Mouse (Mus musculus) MEL (cell line): ENCODE results near the gene Smim20. TPM values are rescaled to one million over a fixed set of nuclear protein-coding genes. Genes with fewer than 3 reads are reported as not detected.

Experiments
- DNase-seq: peaks from one replicate; pipeline ENCODE4 v3.0.0; 2011; ENCODE audit warnings: low read depth, low spot score
- H3K27ac ChIP-seq: 2 replicates; pipeline ENCODE4 v1.5.1; 2012; ENCODE audit warnings: low read depth, mild to moderate bottlenecking, control low read depth, low read length, moderate library complexity; ENCODE audit not compliant: control insufficient read depth
- H3K27me3 ChIP-seq, 2 experiments: fragments of 150-350 bp in 1 of 2; sonication (generic) in 1 of 2; 2 replicates each; pipeline ENCODE4 v1.6.1; 2012; ENCODE audit warnings: low read length in 2 of 2, mild to moderate bottlenecking in 2 of 2, improper control_type of control experiment in 1 of 2, moderate library complexity in 1 of 2; ENCODE audit not compliant: insufficient read depth in 2 of 2, control insufficient read depth in 1 of 2
- H3K36me3 ChIP-seq, 2 experiments: 2 replicates each; pipeline ENCODE4 v1.6.1; 2012 to 2014; ENCODE audit warnings: low read length in 2 of 2, improper control_type of control experiment in 1 of 2, inconsistent platforms in 1 of 2, mild to moderate bottlenecking in 1 of 2; ENCODE audit not compliant: insufficient read depth in 2 of 2, control insufficient read depth in 1 of 2
- H3K4me1 ChIP-seq, 2 experiments: fragments of 150-350 bp in 1 of 2; sonication (generic) in 1 of 2; 2 replicates each; pipeline ENCODE4 v1.6.1; 2012; ENCODE audit warnings: low read length in 2 of 2, improper control_type of control experiment in 1 of 2, mild to moderate bottlenecking in 1 of 2; ENCODE audit not compliant: insufficient read depth in 2 of 2, control insufficient read depth in 1 of 2
- H3K4me3 ChIP-seq, 2 experiments: fragments of 150-350 bp in 1 of 2; sonication (generic) in 1 of 2; 2 replicates each; pipeline ENCODE4 v1.5.1; 2012; ENCODE audit warnings: low read depth in 2 of 2, low read length in 2 of 2, mild to moderate bottlenecking in 2 of 2, moderate library complexity in 2 of 2, control low read depth in 1 of 2, improper control_type of control experiment in 1 of 2; ENCODE audit not compliant: control insufficient read depth in 1 of 2, insufficient read depth in 1 of 2
- H3K79me2 ChIP-seq: 2 replicates; pipeline ENCODE4 v1.6.1; 2012; ENCODE audit warnings: mild to moderate bottlenecking, low read length, moderate library complexity; ENCODE audit not compliant: control insufficient read depth, poor library complexity, insufficient read depth
- H3K9ac ChIP-seq: 2 replicates; pipeline ENCODE4 v1.6.1; 2012; ENCODE audit warnings: low read depth, mild to moderate bottlenecking, control low read depth, low read length, moderate library complexity; ENCODE audit not compliant: control insufficient read depth, poor library complexity, severe bottlenecking
- H3K9me3 ChIP-seq: fragments of 150-350 bp; sonication (generic); replicated peaks from 2 replicates; pipeline ENCODE4 v1.6.1; 2012; ENCODE audit warnings: mild to moderate bottlenecking, low read length, improper control_type of control experiment, moderate library complexity; ENCODE audit not compliant: insufficient read depth
- CHD1 ChIP-seq: IDR thresholded peaks from 2 replicates; pipeline ENCODE4 v1.6.1; 2012; ENCODE audit warnings: low read depth, mild to moderate bottlenecking, inconsistent platforms, low read length, improper control_type of control experiment
- E2F4 ChIP-seq: IDR thresholded peaks from 2 replicates; pipeline ENCODE4 v1.6.1; 2011; ENCODE audit warnings: low read depth, low read length, improper control_type of control experiment, borderline replicate concordance
- ELF1 ChIP-seq: IDR thresholded peaks from 2 replicates; pipeline ENCODE4 v1.6.1; 2014; ENCODE audit warnings: low read depth, mild to moderate bottlenecking, inconsistent platforms, low read length, improper control_type of control experiment, moderate library complexity
- EP300 ChIP-seq, 2 experiments: IDR thresholded peaks; 2 replicates each; pipeline ENCODE4 v1.6.1; 2011; ENCODE audit warnings: improper control_type of control experiment in 2 of 2, low read length in 2 of 2, low read depth in 1 of 2, mild to moderate bottlenecking in 1 of 2
- ETS1 ChIP-seq: IDR thresholded peaks from 2 replicates; pipeline ENCODE4 v1.6.1; 2012; ENCODE audit warnings: low read depth, mild to moderate bottlenecking, inconsistent platforms, low read length, improper control_type of control experiment, moderate library complexity
- GABPA ChIP-seq: IDR thresholded peaks from 2 replicates; pipeline ENCODE4 v1.6.1; 2012; ENCODE audit warnings: low read depth, mild to moderate bottlenecking, inconsistent platforms, low read length, improper control_type of control experiment, moderate library complexity
- HCFC1 ChIP-seq: IDR thresholded peaks from 2 replicates; pipeline ENCODE4 v1.6.1; 2012; ENCODE audit warnings: low read depth, mild to moderate bottlenecking, inconsistent platforms, low read length, improper control_type of control experiment, moderate library complexity
- JUND ChIP-seq: IDR thresholded peaks from 2 replicates; pipeline ENCODE4 v1.6.1; 2011; ENCODE audit warnings: low read depth, mild to moderate bottlenecking, improper control_type of control experiment, low read length
- KAT2A ChIP-seq: conservative IDR thresholded peaks from 2 replicates; pipeline ENCODE4 v1.6.1; 2012; ENCODE audit warnings: low read depth, low read length, improper control_type of control experiment, inconsistent platforms
- MAZ ChIP-seq: IDR thresholded peaks from 2 replicates; pipeline ENCODE4 v1.6.1; 2012; ENCODE audit warnings: low read depth, mild to moderate bottlenecking, inconsistent platforms, low read length, improper control_type of control experiment
- MEF2A ChIP-seq: IDR thresholded peaks from 2 replicates; pipeline ENCODE4 v1.6.1; 2014; ENCODE audit warnings: low read depth, mild to moderate bottlenecking, inconsistent platforms, low read length, improper control_type of control experiment; ENCODE audit not compliant: poor library complexity, insufficient replicate concordance, severe bottlenecking; ENCODE audit errors: extremely low read depth
- MXI1 ChIP-seq: IDR thresholded peaks from 2 replicates; pipeline ENCODE4 v1.6.1; 2011; ENCODE audit warnings: mild to moderate bottlenecking, low read depth, low read length, improper control_type of control experiment
- MYB ChIP-seq: IDR thresholded peaks from 2 replicates; pipeline ENCODE4 v1.6.1; 2011; ENCODE audit warnings: mild to moderate bottlenecking, low read depth, low read length, improper control_type of control experiment
- MYC ChIP-seq: IDR thresholded peaks from 2 replicates; pipeline ENCODE4 v1.6.1; 2011; ENCODE audit warnings: low read depth, mild to moderate bottlenecking, low read length, improper control_type of control experiment, moderate library complexity
- NELFE ChIP-seq: IDR thresholded peaks from 2 replicates; pipeline ENCODE4 v1.6.1; 2011; ENCODE audit warnings: low read depth, low read length, improper control_type of control experiment
- NRF1 ChIP-seq: IDR thresholded peaks from 2 replicates; pipeline ENCODE4 v1.6.1; 2014; ENCODE audit warnings: low read depth, mild to moderate bottlenecking, inconsistent platforms, low read length, improper control_type of control experiment, moderate library complexity; ENCODE audit not compliant: poor library complexity, insufficient read depth, severe bottlenecking
- POLR2A ChIP-seq, 2 experiments: IDR thresholded peaks; 2 replicates each; pipeline ENCODE4 v1.6.1; 2011 to 2012; ENCODE audit warnings: low read length in 2 of 2, mild to moderate bottlenecking in 2 of 2, control low read depth in 1 of 2, improper control_type of control experiment in 1 of 2, low read depth in 1 of 2, moderate library complexity in 1 of 2; ENCODE audit not compliant: control insufficient read depth in 1 of 2, insufficient read depth in 1 of 2, poor library complexity in 1 of 2
- RAD21 ChIP-seq: IDR thresholded peaks from 2 replicates; pipeline ENCODE4 v1.6.1; 2011; ENCODE audit warnings: mild to moderate bottlenecking, low read depth, low read length, improper control_type of control experiment
- RCOR1 ChIP-seq: IDR thresholded peaks from 2 replicates; pipeline ENCODE4 v1.6.1; 2012; ENCODE audit warnings: low read depth, mild to moderate bottlenecking, inconsistent platforms, low read length, improper control_type of control experiment
- SIN3A ChIP-seq: IDR thresholded peaks from 2 replicates; pipeline ENCODE4 v1.6.1; 2012; ENCODE audit warnings: low read length, improper control_type of control experiment, inconsistent platforms
- TAL1 ChIP-seq: IDR thresholded peaks from 2 replicates; pipeline ENCODE4 v1.6.1; 2012; ENCODE audit warnings: mild to moderate bottlenecking, inconsistent platforms, low read length, moderate library complexity, mixed read lengths
- TBP ChIP-seq: IDR thresholded peaks from 2 replicates; pipeline ENCODE4 v1.8.0; 2011; ENCODE audit warnings: low read depth, low read length, improper control_type of control experiment
- TCF12 ChIP-seq: IDR thresholded peaks from 2 replicates; pipeline ENCODE4 v1.6.1; 2014; ENCODE audit warnings: low read depth, mild to moderate bottlenecking, inconsistent platforms, low read length, improper control_type of control experiment, moderate library complexity
- ZMIZ1 ChIP-seq: IDR thresholded peaks from 2 replicates; pipeline ENCODE4 v1.6.1; 2012; ENCODE audit warnings: low read depth, mild to moderate bottlenecking, inconsistent platforms, low read length, improper control_type of control experiment, moderate library complexity
- ZNF384 ChIP-seq: IDR thresholded peaks from 2 replicates; pipeline ENCODE4 v1.6.1; 2012; ENCODE audit warnings: low read depth, mild to moderate bottlenecking, inconsistent platforms, low read length, improper control_type of control experiment
- polyA plus RNA-seq, 2 experiments: library from polyadenylated mRNA; stranded (reverse) in 1 of 2; unstranded in 1 of 2; fragments of >175 nt in 1 of 2; fragments of >200 nt in 1 of 2; gene quantifications; 2 replicates each; pipeline versions ENCODE4 v1.2.1 to v1.2.4; 2012; ENCODE audit warnings: low replicate concordance in 2 of 2, low read depth in 1 of 2; ENCODE audit not compliant: insufficient read length in 2 of 2, insufficient read depth in 1 of 2, missing spikeins in 1 of 2
- total RNA-seq: library from RNA; depleted of rRNA; stranded (reverse); fragments of 300-350 nt; gene quantifications from 2 replicates; pipeline ENCODE4 v1.2.3, GENCODE M21; 2012

Gene Smim20
- total and polyA plus RNA-seq, 3 experiments, result 54.5 to 57.7 TPM; not detected in 1

GRCm38 (mm10) chr5:53317396-53317795, 50.5 kb downstream of the Smim20 start:
- DNase-seq, result no peak
- no peaks in the 10 kb centered on the region for H3K36me3 ChIP-seq
- H3K27me3 ChIP-seq, result no peaks in the 10 kb centered on the region; a peak in 1 of 4 replicates
- TF ChIP-seq SIN3A (no peak), POLR2A (IDR thresholded peaks at IDR 0.05; ENCODE audit: control insufficient read depth in 1 of 2, insufficient read depth in 1 of 2, low read depth in 1 of 2, low read length in 2 of 2, poor library complexity in 1 of 2) (no peak), CHD1 (no peak), NELFE (no peak), MXI1 (no peak), MEF2A (no peak), HCFC1 (no peak), EP300 (IDR thresholded peaks at IDR 0.05; ENCODE audit: low read depth in 1 of 2, low read length in 2 of 2) (no peak), RCOR1 (no peak), E2F4 (no peak), MYC (no peak), JUND (no peak), GABPA (no peak), MAZ (no peak)
- no peak overlapping the region for H3K27ac ChIP-seq
- H3K9me3 ChIP-seq, result no peaks in the 10 kb centered on the region
- H3K4me3 ChIP-seq, result no peak overlapping the region
- no peaks in the 10 kb centered on the region for H3K4me1 ChIP-seq
- H3K79me2 ChIP-seq, result no peaks in the 10 kb centered on the region
- H3K9ac ChIP-seq, result no peak overlapping the region

GRCm38 (mm10) chr5:53317885-53318466, 51.1 kb downstream of the Smim20 start:
- no peak overlapping the region for H3K9ac ChIP-seq
- H3K4me3 ChIP-seq, result no peak overlapping the region
- no peaks in the 10 kb centered on the region for H3K4me1 ChIP-seq
- no peaks in the 10 kb centered on the region for H3K9me3 ChIP-seq
- H3K27ac ChIP-seq, result no peak overlapping the region
- no peaks in the 10 kb centered on the region; a peak in 1 of 4 replicates for H3K27me3 ChIP-seq
- DNase-seq, result no peak
- no peaks in the 10 kb centered on the region for H3K36me3 ChIP-seq
- TF ChIP-seq CHD1, result no peak
- no peak for TF ChIP-seq MXI1
- TF ChIP-seq ZNF384, result no peak
- TF ChIP-seq ELF1, result no peak
- no peak for TF ChIP-seq ETS1
- TF ChIP-seq NELFE, result no peak
- no peak for TF ChIP-seq TBP
- no peak for TF ChIP-seq MYB
- TF ChIP-seq RAD21, result no peak
- TF ChIP-seq NRF1, result no peak
- TF ChIP-seq ZMIZ1, result no peak
- TF ChIP-seq KAT2A, result no peak
- no peak for TF ChIP-seq TAL1
- no peak for TF ChIP-seq TCF12
- no peak for TF ChIP-seq MYC
- TF ChIP-seq JUND, result no peak
- TF ChIP-seq HCFC1, result no peak
- TF ChIP-seq, all 39 proteins: peak for 0
- no peaks in the 10 kb centered on the region for H3K79me2 ChIP-seq
